Mouse (Mus musculus) hindbrain, embryonic 13.5 days (tissue): ENCODE results near the gene Igf1r. TPM values are rescaled to one million over a fixed set of nuclear protein-coding genes. Genes with fewer than 3 reads are reported as not detected.

ENCODE experiments used
- ATAC-seq: fragments of 200-750 bp; cut with Nextera tagmentation; 2 replicates; pipeline ENCODE4 v1.8.0; 2017; ENCODE audit warnings: moderate TSS enrichment; ENCODE audit not compliant: low FRiP score
- H3K27ac ChIP-seq: fragments of 300-500 bp; sonication (generic); 2 replicates; pipeline ENCODE4 v1.5.1; 2015; ENCODE audit warnings: inconsistent platforms, mild to moderate bottlenecking, moderate library complexity
- H3K27me3 ChIP-seq: fragments of 300-500 bp; sonication (generic); 2 replicates; pipeline ENCODE4 v1.6.1; 2015; ENCODE audit warnings: mild to moderate bottlenecking, inconsistent platforms
- H3K36me3 ChIP-seq: fragments of 300-500 bp; sonication (generic); 2 replicates; pipeline ENCODE4 v1.6.1; 2015; ENCODE audit warnings: mild to moderate bottlenecking, inconsistent platforms
- H3K4me1 ChIP-seq: fragments of 300-500 bp; sonication (generic); replicated peaks from 2 replicates; pipeline ENCODE4 v1.6.1; 2015; ENCODE audit warnings: inconsistent platforms
- H3K4me2 ChIP-seq: fragments of 300-500 bp; sonication (generic); 2 replicates; pipeline ENCODE4 v1.6.1; 2015; ENCODE audit warnings: inconsistent platforms, mild to moderate bottlenecking, moderate library complexity
- H3K4me3 ChIP-seq: fragments of 300-500 bp; sonication (generic); 2 replicates; pipeline ENCODE4 v1.5.1; 2015; ENCODE audit warnings: mild to moderate bottlenecking, inconsistent platforms
- H3K9ac ChIP-seq: fragments of 300-500 bp; sonication (generic); 2 replicates; pipeline ENCODE4 v1.6.1; 2015; ENCODE audit warnings: mild to moderate bottlenecking, inconsistent platforms
- H3K9me3 ChIP-seq: fragments of 300-500 bp; sonication (generic); 2 replicates; pipeline ENCODE4 v1.6.1; 2016; ENCODE audit warnings: inconsistent platforms
- WGBS: fragments of 180-500 bp; shearing (Covaris S2); methylation state at CpG from one replicate; pipeline ENCODE4 v1.1.7; 2015; 5-methylcytosine and 5-hydroxymethylcytosine counted together
- polyA plus RNA-seq: library from polyadenylated mRNA; unstranded; fragments of >200 nt; fragmentation: Nextera tagmentation; extraction: Ambion mirVana; gene quantifications from 2 replicates; pipeline ENCODE4 v1.2.1, GENCODE M21; 2015

Gene Igf1r
- polyA plus RNA-seq, 1 experiment from 2014 or later, result 26.8 TPM

- Histone ChIP-seq H3K9me3 (no peaks in the 10 kb centered on the region), H3K9ac (no peak overlapping the region), H3K27ac (no peak overlapping the region), H3K27me3 (no peaks in the 10 kb centered on the region), H3K4me2 (no peak overlapping the region), H3K4me3 (no peak overlapping the region), H3K4me1 (peaks cover 60% of the 10 kb centered on the region), H3K36me3 (no peaks in the 10 kb centered on the region)
- 26% methylated on average over 5 of the region's 5 CpGs for WGBS
- no peak for ATAC-seq
Measured at GRCm38 (mm10) chr7:68062849-68063208, 110.2 kb downstream of the Igf1r start.

- peaks cover 59% of the 10 kb centered on the region for H3K4me1 ChIP-seq
- no peak overlapping the region for H3K27ac ChIP-seq
- 76% methylated on average over 9 of the region's 9 CpGs for WGBS
- no peaks in the 10 kb centered on the region for H3K36me3 ChIP-seq
- no peak for ATAC-seq
- H3K27me3 ChIP-seq, result no peaks in the 10 kb centered on the region
- H3K9me3 ChIP-seq, result no peaks in the 10 kb centered on the region
- H3K4me3 ChIP-seq, result no peak overlapping the region
- H3K9ac ChIP-seq, result peak overlapping the region; percentile 46; the same call in 1 of the 2 replicates
- H3K4me2 ChIP-seq, result no peak overlapping the region
Measured at GRCm38 (mm10) chr7:68063711-68064110, 111.1 kb downstream of the Igf1r start.

- no peak overlapping the region for H3K4me2 ChIP-seq
- H3K27me3 ChIP-seq, result no peaks in the 10 kb centered on the region
- H3K9ac ChIP-seq, result no peak overlapping the region
- no peak overlapping the region for H3K4me3 ChIP-seq
- H3K4me1 ChIP-seq, result peaks cover 62% of the 10 kb centered on the region
- no peaks in the 10 kb centered on the region for H3K36me3 ChIP-seq
- H3K9me3 ChIP-seq, result no peaks in the 10 kb centered on the region
- H3K27ac ChIP-seq, result no peak overlapping the region
- ATAC-seq, result no peak
- 91% methylated on average over 8 of the region's 8 CpGs for WGBS
Measured at GRCm38 (mm10) chr7:68064120-68064519, 111.5 kb downstream of the Igf1r start.

- H3K4me3 ChIP-seq, result no peak overlapping the region
- peaks cover 67% of the 10 kb centered on the region for H3K4me1 ChIP-seq
- H3K9me3 ChIP-seq, result no peaks in the 10 kb centered on the region
- 0 out of 2 replicates have a peak overlapping the region, but pooled peaks have one; percentile 1 for H3K4me2 ChIP-seq
- H3K9ac ChIP-seq, result no peak overlapping the region; the same call in 1 of the 2 replicates
- 22% methylated on average over 11 of the region's 11 CpGs for WGBS
- peak overlapping the region; percentile 44 for H3K27ac ChIP-seq
- ATAC-seq, result 0 out of 2 replicates have a peak, but pooled peaks have one; percentile 13
- H3K36me3 ChIP-seq, result no peaks in the 10 kb centered on the region
- H3K27me3 ChIP-seq, result no peaks in the 10 kb centered on the region
Measured at GRCm38 (mm10) chr7:68064647-68065362, 112.2 kb downstream of the Igf1r start.

- Histone ChIP-seq H3K36me3 (no peaks in the 10 kb centered on the region), H3K9ac (no peak overlapping the region), H3K9me3 (no peaks in the 10 kb centered on the region), H3K4me1 (peaks cover 70% of the 10 kb centered on the region), H3K27ac (no peak overlapping the region), H3K4me3 (no peak overlapping the region), H3K27me3 (no peaks in the 10 kb centered on the region), H3K4me2 (no peak overlapping the region)
- WGBS, result 95% methylated on average over 6 of the region's 6 CpGs
- no peak for ATAC-seq
Measured at GRCm38 (mm10) chr7:68065904-68066303, 113.3 kb downstream of the Igf1r start.

- peaks cover 69% of the 10 kb centered on the region for H3K4me1 ChIP-seq
- H3K9ac ChIP-seq, result no peak overlapping the region
- H3K36me3 ChIP-seq, result no peaks in the 10 kb centered on the region
- no peak overlapping the region for H3K27ac ChIP-seq
- 99% methylated on average over 4 of the region's 4 CpGs for WGBS
- H3K4me3 ChIP-seq, result no peak overlapping the region
- ATAC-seq, result no peak
- no peaks in the 10 kb centered on the region for H3K9me3 ChIP-seq
- no peak overlapping the region for H3K4me2 ChIP-seq
- H3K27me3 ChIP-seq, result no peaks in the 10 kb centered on the region
Measured at GRCm38 (mm10) chr7:68067321-68067720, 114.7 kb downstream of the Igf1r start.

- Histone ChIP-seq H3K9ac (no peak overlapping the region), H3K36me3 (no peaks in the 10 kb centered on the region), H3K27ac (no peak overlapping the region), H3K4me3 (no peak overlapping the region), H3K4me2 (no peak overlapping the region), H3K9me3 (no peaks in the 10 kb centered on the region), H3K27me3 (no peaks in the 10 kb centered on the region), H3K4me1 (peaks cover 67% of the 10 kb centered on the region)
- ATAC-seq, result no peak
- 73% methylated on average over 7 of the region's 7 CpGs for WGBS
Measured at GRCm38 (mm10) chr7:68069324-68069723, 116.7 kb downstream of the Igf1r start.

- H3K36me3 ChIP-seq, result no peaks in the 10 kb centered on the region
- no peak overlapping the region for H3K27ac ChIP-seq
- H3K4me1 ChIP-seq, result peaks cover 66% of the 10 kb centered on the region
- H3K9me3 ChIP-seq, result no peaks in the 10 kb centered on the region
- no peaks in the 10 kb centered on the region for H3K27me3 ChIP-seq
- 36% methylated on average over 3 of the region's 3 CpGs for WGBS
- no peak overlapping the region for H3K4me3 ChIP-seq
- H3K9ac ChIP-seq, result no peak overlapping the region
- ATAC-seq, result no peak
- H3K4me2 ChIP-seq, result no peak overlapping the region
Measured at GRCm38 (mm10) chr7:68070030-68070429, 117.4 kb downstream of the Igf1r start.

- 39% methylated on average over 7 of the region's 7 CpGs for WGBS
- H3K36me3 ChIP-seq, result no peaks in the 10 kb centered on the region
- no peak for ATAC-seq
- no peak overlapping the region for H3K27ac ChIP-seq
- H3K9me3 ChIP-seq, result no peaks in the 10 kb centered on the region
- H3K4me2 ChIP-seq, result no peak overlapping the region
- H3K4me3 ChIP-seq, result no peak overlapping the region
- no peak overlapping the region for H3K9ac ChIP-seq
- H3K27me3 ChIP-seq, result no peaks in the 10 kb centered on the region
- peaks cover 66% of the 10 kb centered on the region for H3K4me1 ChIP-seq
Measured at GRCm38 (mm10) chr7:68070626-68071025, 118.0 kb downstream of the Igf1r start.

- Histone ChIP-seq H3K27me3 (no peaks in the 10 kb centered on the region), H3K9ac (no peak overlapping the region), H3K9me3 (no peaks in the 10 kb centered on the region), H3K4me3 (no peak overlapping the region), H3K4me1 (peaks cover 66% of the 10 kb centered on the region), H3K4me2 (no peak overlapping the region), H3K36me3 (no peaks in the 10 kb centered on the region), H3K27ac (no peak overlapping the region)
- 86% methylated on average over 3 of the region's 3 CpGs for WGBS
- no peak for ATAC-seq
Measured at GRCm38 (mm10) chr7:68071050-68071449, 118.4 kb downstream of the Igf1r start.

GRCm38 (mm10) chr7:68071749-68072148 lies 119.1 kb downstream of the Igf1r start:
- no peak for ATAC-seq
- 89% methylated on average over 11 of the region's 11 CpGs for WGBS
- H3K36me3 ChIP-seq, result no peaks in the 10 kb centered on the region

GRCm38 (mm10) chr7:68072524-68073459 lies 120.2 kb downstream of the Igf1r start:
- Histone ChIP-seq H3K9ac (no peak overlapping the region), H3K4me2 (no peak overlapping the region), H3K9me3 (no peaks in the 10 kb centered on the region), H3K27me3 (no peaks in the 10 kb centered on the region), H3K27ac (no peak overlapping the region), H3K4me3 (no peak overlapping the region), H3K36me3 (no peaks in the 10 kb centered on the region), H3K4me1 (peaks cover 60% of the 10 kb centered on the region)
- no peak for ATAC-seq
- WGBS, result 82% methylated on average over 14 of the region's 14 CpGs

More at GRCm38 (mm10) chr7:68071749-68072148, 119.1 kb downstream of the Igf1r start:
- no peak overlapping the region for H3K4me3 ChIP-seq
- H3K9me3 ChIP-seq, result no peaks in the 10 kb centered on the region
- H3K4me2 ChIP-seq, result no peak overlapping the region
- no peak overlapping the region for H3K27ac ChIP-seq
- H3K27me3 ChIP-seq, result no peaks in the 10 kb centered on the region
- no peak overlapping the region for H3K9ac ChIP-seq
- H3K4me1 ChIP-seq, result peaks cover 65% of the 10 kb centered on the region
